ENCODE assay signal across 23 mouse cellular contexts in the genomic region with DNA sequence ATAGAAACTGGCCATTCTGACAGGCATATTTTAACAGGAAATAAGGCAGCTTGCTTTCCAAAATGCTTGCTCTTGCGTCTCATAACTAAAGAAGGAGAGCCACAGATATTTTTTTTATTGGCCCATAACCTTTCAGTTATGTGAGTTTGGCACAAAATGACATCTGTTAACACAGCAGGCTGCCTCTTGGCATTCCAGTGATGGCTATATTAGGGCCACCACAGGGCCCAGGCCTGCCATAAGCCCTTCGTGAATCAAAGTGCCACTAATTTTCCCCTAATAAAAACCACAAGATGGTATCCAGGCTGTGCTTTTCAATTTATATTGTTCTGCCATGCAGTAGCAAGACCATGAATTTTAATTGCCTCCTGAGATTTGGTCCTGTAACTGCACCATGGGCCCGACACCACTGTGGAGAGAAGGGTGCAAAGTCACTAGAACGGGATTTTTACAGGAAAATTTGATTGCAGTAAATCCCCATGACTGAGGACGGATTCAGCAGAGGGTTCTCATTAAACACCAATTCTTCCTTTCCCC. TPM values are rescaled to one million over a fixed set of nuclear protein-coding genes. Genes with fewer than 3 reads are reported as not detected.
DNase-seq lines count a peak whose midpoint lies in the region; ATAC-seq and TF ChIP-seq lines count a peak whose summit lies in the region.
"Had no signal": no experiment of that assay in that cellular context is flagged by ENCODE, and none has a peak within 500 bp of the region (broad histone marks: within the 10 kb centered on the region; RNA-seq: fewer than 3 reads in every experiment).

No protein-coding gene starts in this region.

- no peaks in the 10 kb centered on the region for H3K9me3 ChIP-seq in hindbrain, postnatal 0 days (ENCODE audit: low read length)
- no peaks in the 10 kb centered on the region for H3K9me3 ChIP-seq in hindbrain, embryonic 10.5 days
- H3K9me3 ChIP-seq: heart, embryonic 12.5 days; midbrain, embryonic 12.5 days had no signal

- DNase-seq in hindbrain, postnatal 0 days (ENCODE audit: low spot score), result peak; percentile 43
- DNase-seq in hindbrain, embryonic 10.5 days (ENCODE audit: low spot score), result no peak
- peak; percentile 96 for DNase-seq in brain, adult 2 months (ENCODE audit: low read depth, low spot score)
- peak; percentile 85 to 95 for DNase-seq in cerebellum, adult 2 months
- peak; percentile 82 to 87 for DNase-seq in cerebellum, postnatal 36 days
- DNase-seq in urinary bladder, postnatal 14 days (ENCODE audit: low spot score), result no peak
- DNase-seq in natural killer cell, adult 2 months (ENCODE audit: low spot score in 2 of 2), result no peak
- no peak for DNase-seq in heart, postnatal 10 days
- DNase-seq: adrenal gland, postnatal 36 days; embryo, embryonic 11 days; heart, postnatal 36 days; kidney, adult 9 months; kidney, postnatal 25 days; liver; retina, postnatal 1 day; right cerebral cortex, postnatal 4 days; thymus, postnatal 14 days had no signal

- no peak for TF ChIP-seq POLR2A in cerebellum, adult 2 months (IDR thresholded peaks at IDR 0.05; ENCODE audit: borderline replicate concordance, insufficient read depth, low read length)

- H3K27me3 ChIP-seq in hindbrain, postnatal 0 days (ENCODE audit: insufficient read depth, low read length), result no peaks in the 10 kb centered on the region
- no peaks in the 10 kb centered on the region for H3K27me3 ChIP-seq in hindbrain, embryonic 10.5 days (ENCODE audit: insufficient read depth, poor library complexity, severe bottlenecking)
- no peaks in the 10 kb centered on the region for H3K27me3 ChIP-seq in cerebellum, adult 2 months (ENCODE audit: control insufficient read depth, insufficient read depth, low read length)
- H3K27me3 ChIP-seq: CH12.LX; heart, embryonic 12.5 days; midbrain, embryonic 12.5 days had no signal

- no peak for ATAC-seq in hindbrain, postnatal 0 days
- ATAC-seq: forebrain, embryonic 16.5 days; lung, postnatal 0 days had no signal

- no peak overlapping the region for H3K27ac ChIP-seq in hindbrain, postnatal 0 days
- no peak overlapping the region for H3K27ac ChIP-seq in hindbrain, embryonic 10.5 days
- peak overlapping the region; percentile 62; the same call in 1 of the 2 replicates for H3K27ac ChIP-seq in cerebellum, adult 2 months (ENCODE audit: insufficient read depth, low read length)
- H3K27ac ChIP-seq: left cerebral cortex, adult 2 months; midbrain, embryonic 12.5 days had no signal

- H3K4me3 ChIP-seq in hindbrain, postnatal 0 days (ENCODE audit: low read length), result no peak overlapping the region
- no peak overlapping the region for H3K4me3 ChIP-seq in hindbrain, embryonic 10.5 days
- H3K4me3 ChIP-seq in cerebellum, adult 2 months (replicated peaks; ENCODE audit: insufficient read depth, low read depth, low read length), result no peak overlapping the region
- H3K4me3 ChIP-seq: heart, embryonic 12.5 days; left cerebral cortex, adult 2 months; midbrain, embryonic 12.5 days had no signal

- WGBS in hindbrain, postnatal 0 days, result 58% methylated on average over 5 of the region's 5 CpGs
- WGBS in hindbrain, embryonic 10.5 days, result 78% methylated on average over 5 of the region's 5 CpGs
- WGBS in cerebellum, adult 2 months, result 38% methylated on average over 5 of the region's 5 CpGs

- no peaks in the 10 kb centered on the region for H3K4me1 ChIP-seq in hindbrain, postnatal 0 days (ENCODE audit: insufficient read depth, low read length)
- no peaks in the 10 kb centered on the region for H3K4me1 ChIP-seq in hindbrain, embryonic 10.5 days (replicated peaks)
- H3K4me1 ChIP-seq in cerebellum, adult 2 months (ENCODE audit: control insufficient read depth, insufficient read depth, low read length), result peaks cover 7% of the 10 kb centered on the region; the same call in 1 of the 2 replicates
- H3K4me1 ChIP-seq: heart, embryonic 12.5 days; midbrain, embryonic 12.5 days had no signal

- no peaks in the 10 kb centered on the region for H3K36me3 ChIP-seq in hindbrain, postnatal 0 days (ENCODE audit: insufficient read depth, low read length)
- no peaks in the 10 kb centered on the region for H3K36me3 ChIP-seq in hindbrain, embryonic 10.5 days
- H3K36me3 ChIP-seq: heart, embryonic 12.5 days; midbrain, embryonic 12.5 days had no signal

- intact Hi-C loops in heart, postnatal 10 days (cut with DNase I), result no loop called here

- no peak for TF ChIP-seq CTCF in hindbrain, postnatal 0 days (IDR thresholded peaks at IDR 0.05; ENCODE audit: low read depth)
- no peak for TF ChIP-seq CTCF in cerebellum, adult 2 months (IDR thresholded peaks at IDR 0.05; ENCODE audit: borderline replicate concordance, insufficient read depth, low read depth, low read length)

- no peak overlapping the region for H3K4me2 ChIP-seq in hindbrain, postnatal 0 days (ENCODE audit: low read depth, low read length)
- H3K4me2 ChIP-seq: heart, embryonic 12.5 days; midbrain, embryonic 12.5 days had no signal

- no peak overlapping the region for H3K9ac ChIP-seq in hindbrain, postnatal 0 days (replicated peaks; ENCODE audit: low read length)
- H3K9ac ChIP-seq: heart, embryonic 12.5 days; midbrain, embryonic 12.5 days had no signal

RNA-seq across cellular contexts. Expression of a gene that starts 42.5 kb away (rescaled TPM):
- total RNA-seq in hindbrain, postnatal 0 days (2014; rRNA removed), result 47.3 and 48.0 TPM in 2 replicates
- 115 and 120 TPM in 2 replicates for polyA plus RNA-seq in hindbrain, postnatal 0 days (2015; fragmentation: Nextera tagmentation; extraction: Ambion mirVana)
- polyA plus RNA-seq in hindbrain, embryonic 10.5 days (2016; fragmentation: Nextera tagmentation; extraction: Ambion mirVana), result 21.7 and 28.3 TPM in 2 replicates
- 19.7 and 21.5 TPM in 2 replicates for polyA plus RNA-seq in cerebellum, adult 2 months (2012; rRNA removed)
- 10 to 100 TPM; 21.5 to 24.0 TPM for total RNA-seq in heart, postnatal 10 days (2021)

Comparison
In these comparisons a context has a peak if more than half of its experiments do, and no peak if none do; other contexts are left out.
1. DNase-seq: peak in hindbrain, postnatal 0 days (single experiment), brain, adult 2 months (single experiment), cerebellum, adult 2 months (2 of 2) and cerebellum, postnatal 36 days (2 of 2); none in hindbrain, embryonic 10.5 days (single experiment), urinary bladder, postnatal 14 days (single experiment), natural killer cell, adult 2 months (0 of 2) and heart, postnatal 10 days (0 of 2).